Mouse (Mus musculus) intestine, embryonic 14.5 days (tissue): ENCODE measurements around the gene Lrrc4c. TPM values are rescaled to one million over a fixed set of nuclear protein-coding genes. Genes with fewer than 3 reads are reported as not detected.

Source experiments
- ATAC-seq: fragments of 200-750 bp; cut with Nextera tagmentation; replicated peaks from 2 replicates; pipeline ENCODE4 v1.8.0; 2017; ENCODE audit warnings: low read depth, moderate number of reproducible peaks, moderate TSS enrichment, moderate library complexity; ENCODE audit not compliant: low FRiP score, low TSS enrichment
- DNase-seq: peaks from one replicate; pipeline ENCODE4 v3.0.0-alpha.2; 2018; ENCODE audit warnings: low spot score
- H3K27ac ChIP-seq: fragments of 300-500 bp; sonication (generic); 2 replicates; pipeline ENCODE4 v1.5.1; 2014; ENCODE audit warnings: low read depth, mild to moderate bottlenecking, control low read depth
- H3K27me3 ChIP-seq: fragments of 300-500 bp; sonication (generic); replicated peaks from 2 replicates; pipeline ENCODE4 v1.6.1; 2014; ENCODE audit warnings: low read length, control low read depth; ENCODE audit not compliant: control insufficient read depth, insufficient read depth
- H3K36me3 ChIP-seq: fragments of 300-500 bp; sonication (generic); 2 replicates; pipeline ENCODE4 v1.6.1; 2014; ENCODE audit warnings: low read length, control low read depth; ENCODE audit not compliant: control insufficient read depth, insufficient read depth
- H3K4me1 ChIP-seq: fragments of 300-500 bp; sonication (generic); replicated peaks from 2 replicates; pipeline ENCODE4 v1.6.1; 2014; ENCODE audit warnings: low read length, control low read depth, mixed read lengths; ENCODE audit not compliant: control insufficient read depth, insufficient read depth
- H3K4me2 ChIP-seq: fragments of 300-500 bp; sonication (generic); 2 replicates; pipeline ENCODE4 v1.6.1; 2014; ENCODE audit warnings: low read length
- H3K4me3 ChIP-seq: fragments of 300-500 bp; sonication (generic); 2 replicates; pipeline ENCODE4 v1.5.1; 2014; ENCODE audit warnings: low read depth, low read length, control low read depth, mixed read lengths
- H3K9ac ChIP-seq: fragments of 300-500 bp; sonication (generic); 2 replicates; pipeline ENCODE4 v1.6.1; 2014; ENCODE audit warnings: mild to moderate bottlenecking, low read length
- H3K9me3 ChIP-seq: fragments of 300-500 bp; sonication (generic); 2 replicates; pipeline ENCODE4 v1.6.1; 2016; ENCODE audit warnings: low read length, control low read depth; ENCODE audit not compliant: control insufficient read depth
- WGBS: fragments of 180-500 bp; shearing (Covaris S2); extraction: QIAGEN DNeasy Blood & Tissue Kit; methylation state at CpG from one replicate; pipeline ENCODE4 v1.1.7; 2014; 5-methylcytosine and 5-hydroxymethylcytosine counted together
- polyA plus RNA-seq: library from polyadenylated mRNA; unstranded; fragments of >200 nt; fragmentation: Nextera tagmentation; extraction: Ambion mirVana; gene quantifications from 2 replicates; pipeline ENCODE4 v1.2.1, GENCODE M21; 2014

Gene Lrrc4c
- polyA plus RNA-seq, 1 experiment from 2014 or later = 4.7 TPM

DNA sequence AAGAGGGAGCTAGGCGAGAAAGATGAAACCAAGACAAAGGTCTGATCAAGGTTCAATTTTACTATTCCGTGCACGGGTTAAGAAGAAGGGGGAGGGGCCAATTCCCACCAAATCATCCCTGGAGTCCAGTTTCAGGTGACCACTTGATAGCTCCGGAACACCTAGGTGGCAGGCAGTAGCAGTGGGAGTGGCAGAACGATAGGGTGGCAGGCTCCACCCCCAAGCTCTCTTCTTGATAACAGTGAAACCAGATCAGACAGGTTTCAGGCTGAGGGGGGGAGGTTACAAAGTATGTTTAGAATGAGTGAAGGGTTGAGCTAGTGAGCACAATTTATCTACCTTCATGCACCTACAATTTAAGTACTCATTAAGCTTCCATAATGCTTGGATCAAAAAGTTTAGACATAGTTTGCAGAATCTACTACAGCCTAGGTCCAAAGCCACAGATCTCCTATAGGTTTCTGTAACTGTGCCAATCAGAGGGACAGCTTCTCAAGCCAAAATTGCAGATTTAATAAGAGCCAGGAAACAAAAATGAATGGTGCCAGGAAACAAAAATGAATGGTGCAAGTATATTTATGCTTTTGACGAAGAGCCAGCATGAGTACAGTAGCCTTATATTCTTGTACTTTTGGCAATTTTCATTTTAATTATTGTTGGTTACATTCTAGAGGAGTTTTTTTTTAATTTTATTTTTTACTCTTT, 478.9 kb downstream of the Lrrc4c start:
- H3K36me3 ChIP-seq = no peaks in the 10 kb centered on the region
- no peak overlapping the region for H3K4me2 ChIP-seq
- H3K27me3 ChIP-seq = no peaks in the 10 kb centered on the region
- no peaks in the 10 kb centered on the region for H3K4me1 ChIP-seq
- DNase-seq = no peak
- H3K4me3 ChIP-seq = no peak overlapping the region
- H3K9me3 ChIP-seq = no peaks in the 10 kb centered on the region
- no peak overlapping the region for H3K9ac ChIP-seq
- no peak overlapping the region for H3K27ac ChIP-seq
- ATAC-seq = no peak
- 33% methylated on average over 6 of the region's 6 CpGs for WGBS

DNA sequence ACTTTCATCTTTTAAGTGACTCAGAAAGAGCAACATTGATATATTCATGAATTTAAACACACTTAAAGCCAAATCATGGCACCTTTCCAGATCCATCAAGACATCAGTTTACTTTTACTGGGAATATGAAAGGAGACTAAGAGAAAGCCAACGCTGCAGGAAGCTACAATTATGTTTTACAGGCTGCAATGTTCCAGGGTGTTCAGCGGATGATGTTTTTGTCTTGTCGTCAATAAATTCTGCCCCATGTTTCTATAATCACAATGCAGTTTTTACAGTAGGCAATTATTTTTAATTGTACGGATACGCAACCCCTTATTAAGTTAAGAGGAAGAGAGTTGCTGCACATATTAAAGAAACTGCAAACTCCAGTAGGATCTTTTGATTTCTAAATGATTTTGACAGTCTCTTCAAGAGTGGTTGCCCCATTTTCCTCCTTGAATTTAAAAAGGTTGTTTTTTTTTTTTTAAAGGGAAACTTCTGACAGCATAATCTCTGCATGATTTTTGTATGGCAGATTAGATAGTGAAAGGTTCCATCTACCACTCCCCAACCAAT, 532.9 kb downstream of the Lrrc4c start:
- no peak overlapping the region for H3K9ac ChIP-seq
- no peaks in the 10 kb centered on the region for H3K4me1 ChIP-seq
- 81% methylated on average over 5 of the region's 5 CpGs for WGBS
- H3K36me3 ChIP-seq = no peaks in the 10 kb centered on the region
- ATAC-seq = no peak
- no peaks in the 10 kb centered on the region for H3K9me3 ChIP-seq
- H3K4me2 ChIP-seq = no peak overlapping the region
- H3K27me3 ChIP-seq = no peaks in the 10 kb centered on the region
- H3K4me3 ChIP-seq = no peak overlapping the region
- no peak overlapping the region for H3K27ac ChIP-seq
- DNase-seq = no peak

DNA sequence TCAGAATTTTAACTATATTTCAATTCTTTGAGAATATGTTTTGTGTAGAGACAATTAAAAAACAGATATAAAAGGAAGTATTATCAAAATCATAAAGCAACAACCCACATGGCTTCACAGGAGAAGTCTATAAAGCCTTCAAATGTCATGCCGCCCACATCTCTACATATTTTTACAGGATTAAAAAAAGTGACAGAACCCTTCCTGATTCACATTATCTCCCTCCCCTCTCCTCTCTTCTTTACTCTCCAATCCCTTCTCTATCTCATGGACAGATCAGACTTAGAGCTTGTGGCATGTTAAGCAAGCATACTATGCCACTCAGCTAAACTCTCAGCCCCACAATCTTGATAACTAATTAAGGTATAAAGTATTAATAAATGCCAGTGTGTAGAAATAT, 535.8 kb downstream of the Lrrc4c start:
- Histone ChIP-seq H3K36me3 (no peaks in the 10 kb centered on the region), H3K4me2 (no peak overlapping the region), H3K4me1 (no peaks in the 10 kb centered on the region), H3K9ac (no peak overlapping the region), H3K27ac (no peak overlapping the region), H3K4me3 (no peak overlapping the region), H3K27me3 (no peaks in the 10 kb centered on the region), H3K9me3 (no peaks in the 10 kb centered on the region)
- DNase-seq (no peak), ATAC-seq (no peak)
- WGBS = 93% methylated on average over 1 of the region's 1 CpGs

DNA sequence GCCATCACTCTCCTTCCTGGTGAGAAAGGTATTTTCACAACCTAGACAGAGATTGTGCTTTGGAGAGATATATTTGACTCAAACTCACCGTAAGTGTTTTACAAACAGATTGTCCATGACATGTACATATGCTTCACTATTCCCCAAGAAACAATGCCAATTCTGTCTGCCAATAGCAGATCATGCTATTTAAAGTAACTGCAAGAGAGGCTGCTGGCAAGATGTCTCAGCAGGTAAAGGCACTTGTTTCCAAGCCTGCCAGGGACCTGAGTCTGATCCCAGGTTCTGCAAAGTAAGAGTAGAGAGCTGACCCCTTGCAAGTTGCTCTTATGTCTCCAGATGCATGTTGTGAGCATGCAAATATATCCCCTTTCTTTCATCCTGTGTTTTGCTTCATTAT, 558.1 kb downstream of the Lrrc4c start:
- no peak overlapping the region for H3K4me2 ChIP-seq
- no peak for DNase-seq

DNA sequence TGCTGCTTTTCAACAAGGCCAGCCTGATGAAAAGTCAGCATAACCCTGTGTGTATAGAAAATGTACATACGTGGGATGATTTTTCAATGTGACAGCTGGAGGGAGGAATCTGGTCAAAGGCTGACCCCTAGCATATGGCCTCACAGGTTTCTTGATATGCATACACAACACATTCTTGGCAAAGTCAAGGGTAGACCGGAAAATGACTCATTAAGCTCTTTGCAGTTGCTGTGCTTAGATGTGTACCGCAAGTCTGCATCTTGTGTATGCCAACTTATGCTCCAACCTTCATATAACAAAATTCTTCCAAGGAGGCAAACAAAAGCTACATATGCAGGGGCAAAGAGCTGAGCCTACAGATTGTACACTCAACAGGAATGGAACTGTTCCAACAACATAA, 631.6 kb downstream of the Lrrc4c start:
- 87% methylated on average over 3 of the region's 3 CpGs for WGBS
- no peak for ATAC-seq
- H3K36me3 ChIP-seq = no peaks in the 10 kb centered on the region

More for the DNA sequence above, 558.1 kb downstream of the Lrrc4c start:
- H3K4me3 ChIP-seq = no peak overlapping the region
- no peaks in the 10 kb centered on the region for H3K27me3 ChIP-seq
- ATAC-seq = no peak
- H3K36me3 ChIP-seq = no peaks in the 10 kb centered on the region
- no peaks in the 10 kb centered on the region for H3K9me3 ChIP-seq
- 94% methylated on average over 1 of the region's 1 CpGs for whole genome bisulfite sequencing
- H3K27ac ChIP-seq = no peak overlapping the region
- no peak overlapping the region for H3K9ac ChIP-seq
- no peaks in the 10 kb centered on the region for H3K4me1 ChIP-seq

DNA sequence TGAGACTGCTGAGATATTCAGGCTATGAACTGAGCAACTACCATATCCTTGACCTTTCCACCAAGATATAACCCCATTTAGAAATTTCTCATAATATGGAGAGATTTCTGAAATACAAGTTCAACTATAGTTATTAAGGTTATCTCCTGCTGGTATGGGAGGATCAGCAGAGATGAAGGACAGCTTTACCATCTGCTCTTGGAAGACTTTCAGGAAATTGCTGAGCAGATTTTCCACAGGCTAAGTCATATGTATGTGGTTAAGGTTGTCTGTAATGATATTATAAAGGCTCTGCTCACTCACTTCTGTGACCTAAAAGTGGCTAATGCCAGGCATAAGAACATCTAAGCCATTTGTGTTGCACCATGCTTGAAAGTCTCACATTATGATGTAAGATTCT, 681.6 kb downstream of the Lrrc4c start:
- H3K36me3 ChIP-seq = no peaks in the 10 kb centered on the region
- H3K4me3 ChIP-seq = no peak overlapping the region
- H3K27me3 ChIP-seq = no peaks in the 10 kb centered on the region
- no peak overlapping the region for H3K4me2 ChIP-seq
- no peak for DNase-seq
- H3K9me3 ChIP-seq = no peaks in the 10 kb centered on the region
- no peak for ATAC-seq
- H3K9ac ChIP-seq = no peak overlapping the region
- no peak overlapping the region for H3K27ac ChIP-seq
- H3K4me1 ChIP-seq = no peaks in the 10 kb centered on the region

More for the DNA sequence above, 631.6 kb downstream of the Lrrc4c start:
- Histone ChIP-seq H3K9me3 (no peaks in the 10 kb centered on the region), H3K4me2 (no peak overlapping the region), H3K27me3 (no peaks in the 10 kb centered on the region), H3K4me1 (no peaks in the 10 kb centered on the region), H3K4me3 (no peak overlapping the region), H3K27ac (no peak overlapping the region), H3K9ac (no peak overlapping the region)
- no peak for DNase-seq

DNA sequence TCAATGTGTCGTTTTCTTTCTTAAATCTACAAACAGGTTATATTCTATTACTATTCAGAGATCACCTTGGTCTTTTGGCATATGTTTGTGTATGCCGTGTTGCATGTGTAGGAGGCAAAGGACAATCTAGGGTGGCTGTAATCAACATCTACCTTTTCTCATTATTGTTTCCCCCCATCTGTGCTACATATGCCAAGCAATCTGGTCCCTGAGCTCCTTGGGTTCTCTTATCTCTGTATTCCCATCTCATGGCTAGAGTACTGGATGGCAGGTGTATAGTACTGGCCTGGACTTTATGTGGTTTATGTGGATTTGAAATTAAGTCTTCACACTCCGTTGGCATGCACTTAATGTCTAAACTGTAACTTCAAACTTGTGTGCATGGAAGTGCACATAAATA, 700.4 kb downstream of the Lrrc4c start:
- no peak for DNase-seq
- Histone ChIP-seq H3K27ac (no peak overlapping the region), H3K9ac (no peak overlapping the region), H3K9me3 (no peaks in the 10 kb centered on the region), H3K36me3 (no peaks in the 10 kb centered on the region), H3K4me3 (no peak overlapping the region), H3K4me2 (no peak overlapping the region), H3K27me3 (no peaks in the 10 kb centered on the region), H3K4me1 (no peaks in the 10 kb centered on the region)
- WGBS = 78% methylated on average over 3 of the region's 3 CpGs
- ATAC-seq = no peak

DNA sequence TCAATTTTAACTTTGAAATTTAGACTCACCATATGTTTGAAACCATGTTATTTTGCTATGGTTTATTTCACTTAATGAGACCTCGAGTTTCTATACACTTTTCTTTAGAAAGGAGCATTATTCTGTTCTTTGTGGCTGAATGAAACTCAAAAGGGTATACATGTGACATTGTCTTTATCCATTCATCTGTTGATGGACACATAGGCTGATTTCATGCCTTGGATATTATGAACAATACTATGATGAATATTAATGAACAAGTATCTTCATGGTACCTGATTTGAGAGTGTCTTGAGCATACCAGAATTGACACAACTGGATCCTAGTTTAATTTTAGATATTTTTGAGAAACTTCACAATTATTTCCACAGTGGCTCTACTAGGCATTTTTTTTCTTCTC, 709.0 kb downstream of the Lrrc4c start:
- 68% methylated on average over 1 of the region's 1 CpGs for WGBS
- no peak overlapping the region for H3K4me2 ChIP-seq
- no peak overlapping the region for H3K27ac ChIP-seq
- no peak overlapping the region for H3K9ac ChIP-seq
- DNase-seq (no peak), ATAC-seq (no peak)
- H3K36me3 ChIP-seq = no peaks in the 10 kb centered on the region
- no peaks in the 10 kb centered on the region for H3K27me3 ChIP-seq
- no peak overlapping the region for H3K4me3 ChIP-seq
- no peaks in the 10 kb centered on the region for H3K9me3 ChIP-seq
- H3K4me1 ChIP-seq = no peaks in the 10 kb centered on the region

DNA sequence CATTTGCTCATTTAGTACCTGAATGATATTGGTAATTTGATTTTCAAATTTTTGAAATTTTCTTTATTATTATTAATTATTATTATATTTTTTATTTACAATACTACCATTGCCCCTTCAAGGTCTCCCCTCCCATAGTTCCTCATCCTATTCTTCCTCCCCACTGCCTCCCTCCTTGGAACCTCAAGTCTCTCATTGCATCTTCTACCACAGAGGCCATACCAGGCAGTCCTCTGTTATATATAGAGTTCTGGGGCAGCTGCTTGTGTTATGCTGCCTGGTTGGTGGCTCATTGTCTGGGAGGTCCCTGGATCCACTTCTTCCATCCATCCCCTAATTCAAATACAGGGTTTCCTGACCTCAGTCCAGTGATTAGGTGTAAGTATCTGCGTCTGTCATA, 709.6 kb downstream of the Lrrc4c start:
- no peaks in the 10 kb centered on the region for H3K9me3 ChIP-seq
- no peak overlapping the region for H3K4me3 ChIP-seq
- H3K9ac ChIP-seq = no peak overlapping the region
- H3K4me2 ChIP-seq = no peak overlapping the region
- no peak for DNase-seq
- H3K27me3 ChIP-seq = no peaks in the 10 kb centered on the region
- no peak for ATAC-seq
- no peaks in the 10 kb centered on the region for H3K36me3 ChIP-seq
- 94% methylated on average over 1 of the region's 1 CpGs for WGBS
- no peak overlapping the region for H3K27ac ChIP-seq
- H3K4me1 ChIP-seq = no peaks in the 10 kb centered on the region
